Mouse (Mus musculus): ENCODE data around the gene Grk4.

DNA sequence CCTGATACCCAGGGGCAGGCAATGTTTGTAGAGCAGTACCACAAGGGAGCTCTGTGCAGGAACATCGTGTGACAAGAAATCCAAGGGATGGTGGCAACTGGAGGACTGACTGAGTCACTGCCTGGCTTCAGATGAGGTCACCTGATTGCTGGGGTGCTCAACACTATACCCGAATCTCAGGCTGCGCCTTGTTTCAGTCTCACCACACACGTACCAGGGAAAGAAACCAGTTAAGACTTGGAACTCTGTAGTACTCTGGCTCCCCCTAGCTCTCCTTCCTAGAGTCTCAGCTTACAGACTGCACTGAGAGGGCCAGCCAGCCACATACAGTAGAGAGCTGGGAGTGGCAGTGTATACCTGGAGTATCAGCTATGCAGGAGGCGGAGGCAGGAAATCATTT, 17.2 kb upstream of the Grk4 start:
- TF ChIP-seq USF1 (IDR thresholded peaks at IDR 0.05; ENCODE audit: low read depth) (no peak), CTCF (IDR thresholded peaks at IDR 0.05; ENCODE audit: control insufficient read depth, insufficient read depth, insufficient read length) (no peak), MAX (IDR thresholded peaks at IDR 0.05) (no peak), CEBPB (IDR thresholded peaks at IDR 0.05; ENCODE audit: low read depth) (no peak), MYOD1 (IDR thresholded peaks at IDR 0.05; ENCODE audit: control insufficient read depth, insufficient read length, low read depth) (no peak), FOSL1 (IDR thresholded peaks at IDR 0.05; ENCODE audit: insufficient read depth, low read length, poor library complexity, severe bottlenecking) (no peak)

All from C2C12 (cell line).